Mouse (Mus musculus) v-Abl transformed pro-B cells (cell line): ENCODE results near the gene Ube2b.

ENCODE experiments used
- in situ Hi-C, 2 experiments: fragments of 400-800 bp; cut with MboI; formaldehyde crosslinking; loops; one replicate each; pipeline ENCODE4 v1.15.1; 2025; ENCODE audit not compliant: unreplicated experiment in 2 of 2

The Ube2b gene

DNA sequence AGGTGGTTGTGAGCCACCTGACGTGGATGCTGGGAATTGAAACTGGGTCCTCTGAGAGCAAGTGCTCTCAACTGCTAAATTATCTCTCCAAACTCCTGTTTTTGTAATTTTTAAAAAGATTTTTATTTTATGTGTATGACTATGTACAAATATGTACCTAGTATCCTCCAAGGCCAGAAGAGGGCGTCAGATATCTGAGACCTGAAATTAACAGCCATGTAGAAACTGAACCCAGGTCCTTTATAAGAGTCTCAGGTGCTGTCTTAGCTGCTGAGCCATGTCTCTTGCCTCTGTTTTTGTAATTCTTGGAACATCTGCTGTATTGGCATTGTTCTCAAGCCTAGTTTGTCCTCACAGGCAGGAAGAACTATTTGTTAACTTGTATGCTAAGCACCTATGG, 31.1 kb downstream of the Ube2b start:
- in situ Hi-C loops, result loop anchor here (5.0 kb wide), 4 partner anchors 37 to 152 kb away; partner anchors contain the start of gene Jade2 (in 1 of the 2)

DNA sequence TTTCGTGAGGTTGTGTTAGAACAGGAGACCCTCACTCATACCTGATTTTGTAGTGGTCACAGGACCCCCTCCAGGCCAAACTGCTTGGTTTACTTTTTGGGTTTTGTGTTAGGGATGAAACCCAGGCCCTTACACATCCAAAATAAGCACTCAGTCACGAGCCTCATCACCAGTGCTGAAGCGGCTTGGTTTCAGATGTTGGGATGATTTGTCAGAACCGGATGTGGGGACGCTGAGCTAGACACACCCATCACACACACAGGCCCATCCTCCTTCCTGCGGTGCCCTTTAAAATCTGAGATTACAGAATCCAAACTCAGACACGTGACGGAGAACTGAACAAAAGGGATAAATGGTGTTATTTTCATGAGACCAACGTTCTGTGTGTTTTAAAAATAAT, 31.7 kb downstream of the Ube2b start:
- in situ Hi-C loops, result loop anchor here (5.0 kb wide), 4 partner anchors 37 to 152 kb away; partner anchors contain the start of gene Jade2 (in 1 of the 2)

DNA sequence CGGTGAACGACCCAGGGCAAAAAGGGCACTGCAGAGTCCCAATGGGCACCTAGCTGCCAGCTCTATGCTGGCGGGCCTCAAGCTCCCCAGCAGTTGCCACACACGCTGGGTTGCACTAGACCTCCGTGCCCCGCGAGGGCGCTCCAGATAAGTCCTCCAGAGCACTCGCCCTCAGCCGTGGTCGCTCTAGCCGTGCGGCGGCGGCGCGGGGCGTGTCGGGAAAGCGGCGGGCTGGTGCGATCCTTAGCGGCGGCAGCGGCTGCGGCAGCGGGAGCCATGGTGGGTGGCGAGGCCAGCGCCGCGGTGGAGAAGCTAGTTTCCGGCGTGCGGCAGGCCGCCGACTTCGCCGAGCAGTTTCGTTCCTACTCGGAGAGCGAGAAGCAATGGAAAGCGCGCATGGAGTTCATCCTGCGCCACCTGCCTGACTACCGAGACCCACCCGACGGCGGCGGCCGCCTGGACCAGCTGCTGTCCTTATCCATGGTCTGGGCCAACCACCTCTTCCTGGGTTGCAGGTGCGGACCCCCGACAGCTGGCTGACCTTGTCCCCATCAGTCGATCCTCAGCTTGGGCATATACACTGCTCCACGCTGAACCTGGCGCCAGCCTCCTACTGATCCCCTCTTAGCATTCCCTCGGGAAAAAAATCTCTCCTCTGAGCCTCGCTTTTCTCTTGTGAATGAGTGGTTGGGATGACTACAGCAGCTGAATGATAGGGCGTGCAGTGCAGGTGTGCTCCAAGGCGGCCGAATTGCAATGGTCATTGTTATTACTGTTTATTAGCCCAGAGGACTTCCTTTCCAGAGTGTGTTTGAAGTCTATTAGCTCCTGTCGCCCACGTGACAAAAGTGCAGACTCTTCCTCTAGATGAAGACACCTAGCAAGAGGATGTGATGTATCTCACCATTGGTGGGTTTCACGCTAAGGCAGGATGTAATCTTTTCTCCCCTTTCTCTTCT, 32.8 kb downstream of the Ube2b start, which contains the start of gene Cdkn2aipnl:
TSS of gene Cdkn2aipnl (plus strand) at position 219 of the 959 bp plus-strand sequence.
- in situ Hi-C loops, result loop anchor here (5.0 kb wide), 4 partner anchors 35 to 150 kb away; partner anchors contain the start of gene Jade2 (in 1 of the 2)

DNA sequence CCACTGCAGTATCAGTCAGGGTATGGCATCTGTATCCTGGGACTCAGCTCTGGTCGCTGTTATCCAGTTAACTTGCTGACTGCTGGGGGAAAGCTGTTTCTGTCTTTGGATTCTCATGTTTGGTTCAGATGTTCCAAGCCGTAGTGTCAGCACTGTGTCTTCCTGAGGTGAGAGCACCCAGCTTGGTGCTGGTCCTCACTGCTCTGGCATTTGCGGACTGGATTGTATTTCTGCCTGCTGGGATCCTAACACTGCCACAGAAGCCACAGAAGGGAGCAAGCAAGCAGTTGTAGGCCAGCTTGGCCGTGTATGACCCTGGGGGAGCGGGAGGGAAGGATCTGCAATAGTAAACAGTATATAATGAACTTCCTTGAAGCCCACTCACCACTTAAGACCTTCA, 33.9 kb downstream of the Ube2b start:
- in situ Hi-C loops, result loop anchor here (5.0 kb wide), 4 partner anchors 34 to 149 kb away; partner anchors contain the start of gene Jade2 (in 1 of the 2)

DNA sequence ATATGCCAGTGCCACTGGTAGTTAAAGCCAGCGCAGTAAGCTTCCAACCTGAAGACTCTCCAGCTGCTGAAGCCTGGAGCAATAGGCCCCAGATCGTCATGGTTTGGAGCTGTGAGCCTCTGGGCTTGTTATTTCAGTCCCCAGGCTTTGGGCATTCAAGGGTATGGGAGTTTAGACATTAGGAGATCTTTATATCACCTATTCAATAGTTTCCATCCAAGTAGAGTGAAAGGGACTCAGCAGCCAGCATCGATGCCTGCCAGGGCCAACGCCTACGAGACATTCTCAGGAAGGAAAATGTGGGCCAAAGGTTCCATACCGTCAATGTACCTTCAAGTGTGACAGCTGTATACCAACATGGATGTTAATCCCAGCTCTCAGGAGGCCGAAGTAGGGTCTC, 38.3 kb downstream of the Ube2b start:
- in situ Hi-C loops, result no loop called here

DNA sequence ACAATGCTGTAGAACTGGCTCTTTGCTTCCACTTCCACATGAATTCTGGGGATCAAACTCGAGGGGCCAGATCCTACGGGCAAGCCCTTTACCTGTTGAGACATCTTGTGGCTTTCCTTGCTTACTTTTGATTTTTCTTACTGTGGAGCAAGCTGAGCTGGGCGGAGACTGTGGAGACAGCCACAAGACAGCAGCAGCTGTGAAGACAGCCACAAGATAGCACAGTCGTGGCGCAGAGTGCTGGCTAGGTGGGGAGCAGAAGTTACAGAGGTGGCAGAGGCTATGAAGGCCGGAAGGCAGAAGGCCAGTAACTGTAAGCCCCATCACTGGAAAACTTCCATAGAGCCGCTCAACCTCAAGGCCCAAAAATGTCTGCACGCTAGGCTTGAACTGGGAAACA, 38.8 kb downstream of the Ube2b start:
- in situ Hi-C loops, result no loop called here

DNA sequence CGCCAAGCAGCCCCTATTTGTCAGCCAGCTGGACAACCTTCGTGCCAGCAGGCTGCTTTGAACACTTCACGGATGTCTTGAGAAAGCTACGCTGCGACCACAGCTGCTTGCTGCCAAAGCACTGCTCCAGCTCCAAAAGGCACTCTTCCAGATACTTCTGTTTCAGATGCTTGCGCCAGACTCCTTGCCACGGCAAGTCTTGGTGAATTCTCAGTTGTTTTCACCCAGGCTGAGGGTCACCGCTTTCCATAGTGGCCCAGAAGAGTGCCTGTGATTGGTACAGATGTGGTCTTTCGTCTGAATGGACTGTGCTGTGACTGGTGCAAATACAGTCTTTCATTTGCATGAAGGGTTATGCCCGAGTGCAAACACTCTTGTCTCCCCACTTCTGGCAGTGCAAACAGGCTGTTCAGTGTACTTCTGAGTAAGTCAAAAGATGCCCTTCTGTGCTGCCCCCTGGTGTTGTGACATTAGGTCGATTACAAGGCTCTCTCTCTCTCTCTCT, 39.5 kb downstream of the Ube2b start:
- in situ Hi-C loops, result no loop called here

DNA sequence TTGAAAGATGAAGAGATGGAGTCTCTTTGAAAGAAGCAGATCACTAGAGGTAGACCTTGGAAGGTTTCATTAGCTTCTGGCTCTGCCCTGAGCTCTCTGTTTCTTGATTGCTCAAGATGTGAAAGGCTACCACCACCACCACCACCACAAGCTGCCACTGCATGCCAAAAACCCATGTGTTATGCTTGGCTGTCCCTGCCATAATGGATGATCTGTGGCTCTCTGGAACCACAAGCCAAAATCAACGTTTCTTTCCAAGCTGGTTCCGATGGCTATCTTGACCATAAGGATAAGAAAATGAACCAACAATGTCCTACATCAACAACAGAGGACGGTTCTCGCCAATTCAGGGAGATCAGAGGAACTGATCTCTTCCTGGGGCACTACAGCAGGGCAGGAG, 40.5 kb downstream of the Ube2b start:
- in situ Hi-C loops, result no loop called here

DNA sequence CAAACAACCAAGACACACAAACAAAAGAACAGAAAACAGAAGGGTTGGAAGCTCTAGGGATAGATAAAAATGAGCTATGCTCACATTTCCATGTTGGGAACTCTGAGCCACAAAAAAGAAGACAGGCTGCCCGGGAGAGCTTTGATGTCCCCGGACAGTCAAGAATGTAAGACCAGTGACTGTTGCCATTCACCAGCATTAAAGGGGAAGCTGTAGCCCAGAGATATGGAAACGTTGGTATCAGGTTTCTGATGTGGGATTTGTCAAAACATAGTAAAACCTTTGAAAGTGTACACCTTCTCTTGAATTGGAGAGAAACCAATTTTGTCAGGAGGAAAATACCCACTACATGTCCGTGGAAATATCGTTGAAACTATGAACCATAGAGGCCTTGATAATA, 41.1 kb downstream of the Ube2b start:
- in situ Hi-C loops, result no loop called here

DNA sequence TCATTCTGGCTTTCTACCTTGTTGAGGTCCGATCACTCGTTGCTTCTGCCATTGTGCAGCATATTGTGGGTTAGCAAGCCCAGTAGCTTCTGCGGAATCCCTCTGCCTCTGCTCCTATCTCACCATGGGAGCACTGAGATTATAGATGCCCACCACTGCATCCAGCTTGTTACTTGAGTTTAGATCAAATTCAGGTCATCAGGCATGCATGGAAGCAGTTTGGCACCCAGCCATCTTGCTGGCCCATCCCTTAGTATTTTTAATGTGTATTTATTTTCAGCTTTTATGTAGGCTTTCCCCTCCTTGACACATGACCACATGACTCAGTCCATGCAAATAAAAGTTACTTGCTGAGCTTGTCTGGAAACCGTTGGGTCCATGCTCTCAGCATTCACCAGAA, 42.8 kb downstream of the Ube2b start:
- in situ Hi-C loops, result no loop called here

DNA sequence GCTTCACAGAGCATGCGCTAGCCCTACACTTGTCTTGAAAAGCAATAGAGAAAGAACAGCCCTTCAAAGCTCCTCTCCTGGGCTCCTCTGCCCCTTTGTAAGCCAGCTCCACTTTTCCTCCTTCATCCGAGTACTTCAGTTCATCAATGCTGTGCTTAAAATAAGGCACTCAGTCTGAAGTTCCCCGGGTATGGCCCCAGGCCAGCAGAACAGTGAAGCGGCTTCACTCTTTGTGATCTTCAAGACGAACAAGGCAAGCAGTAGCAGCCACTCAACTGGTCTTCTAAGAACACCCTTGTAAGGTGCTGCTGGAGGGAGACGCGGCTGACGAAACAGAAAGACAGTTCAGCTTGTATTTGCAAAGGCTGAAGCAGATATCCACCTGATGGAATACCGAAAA, 44.5 kb downstream of the Ube2b start:
- in situ Hi-C loops, result no loop called here

DNA sequence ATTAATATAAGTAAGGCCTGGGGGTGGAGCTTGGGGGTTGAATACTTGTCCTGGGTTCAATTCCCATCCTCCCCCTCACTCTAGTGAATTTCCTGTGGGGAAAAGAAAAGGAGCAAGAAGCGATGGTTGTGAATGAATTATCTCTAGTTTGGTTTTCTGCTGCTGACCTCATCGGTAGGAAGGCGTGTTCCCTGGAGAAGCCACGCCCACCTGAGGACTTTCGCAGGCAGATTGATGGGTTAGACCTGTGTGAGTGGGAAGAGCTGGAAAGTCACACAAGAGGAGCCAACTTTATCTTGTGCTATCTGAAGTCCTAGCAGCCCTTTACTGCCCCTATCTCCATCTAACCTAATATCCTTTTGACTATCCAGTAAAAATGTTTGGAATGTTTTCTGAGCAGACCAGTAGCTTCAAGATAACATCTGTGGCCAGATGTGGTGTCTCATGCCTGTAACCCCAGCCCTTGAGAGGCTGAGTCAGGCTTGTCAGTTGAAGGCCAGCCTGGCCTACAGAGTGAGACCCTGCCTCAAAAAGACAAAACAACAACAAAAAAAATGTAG, 48.6 kb downstream of the Ube2b start:
- in situ Hi-C loops, result no loop called here

DNA sequence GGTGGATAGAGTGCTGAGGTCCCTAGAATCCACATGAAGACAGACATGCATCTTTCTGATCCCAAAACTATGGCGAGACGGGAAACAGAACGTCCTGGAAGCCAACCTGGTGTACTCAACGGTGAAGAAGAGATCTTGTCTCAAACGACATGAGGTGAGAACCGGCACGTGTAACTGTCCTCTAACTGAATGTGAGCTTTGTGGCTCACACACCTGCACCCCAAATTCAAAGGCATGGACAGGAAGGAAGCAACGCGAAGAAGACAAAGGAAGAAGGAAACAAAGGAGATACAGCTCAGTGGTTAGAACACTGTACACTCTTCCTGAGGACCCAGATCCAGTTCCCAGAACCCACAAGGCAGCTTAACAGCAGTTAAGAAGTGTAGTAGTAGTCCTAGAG, 50.6 kb downstream of the Ube2b start:
- in situ Hi-C loops, result no loop called here

DNA sequence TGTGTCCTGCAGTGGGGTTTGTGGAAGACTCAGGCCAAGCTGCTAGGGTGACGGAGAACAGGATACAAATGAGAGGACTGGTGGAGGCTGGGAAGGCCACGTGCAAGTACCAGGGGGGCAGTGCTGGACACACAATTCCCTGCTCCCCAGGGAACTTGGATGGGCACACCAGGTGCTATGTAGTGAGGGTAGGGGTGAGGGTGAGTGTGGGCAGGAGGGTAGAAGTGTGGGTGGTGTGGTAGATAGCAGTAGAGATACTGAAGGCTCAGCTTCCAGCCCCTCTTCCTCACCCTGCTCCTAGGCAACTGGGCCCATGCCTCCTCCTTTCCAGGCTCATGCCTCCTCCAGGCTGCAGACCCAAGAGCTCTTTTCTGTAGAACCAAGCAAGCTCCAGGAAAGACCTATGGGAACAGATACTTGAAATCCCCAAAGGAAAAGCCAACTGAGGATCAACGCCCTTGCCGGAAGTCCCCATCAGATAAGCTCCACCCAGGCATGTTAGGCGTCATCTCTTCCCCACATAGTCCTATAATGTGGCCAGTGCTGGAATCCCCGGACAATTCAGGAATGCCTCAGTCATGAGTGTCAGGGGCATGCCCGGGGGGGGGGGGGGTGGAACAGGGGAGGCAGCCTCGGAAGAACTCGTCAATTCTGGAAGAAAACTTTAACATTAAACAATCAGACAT, 51.3 kb downstream of the Ube2b start:
- in situ Hi-C loops, result no loop called here

DNA sequence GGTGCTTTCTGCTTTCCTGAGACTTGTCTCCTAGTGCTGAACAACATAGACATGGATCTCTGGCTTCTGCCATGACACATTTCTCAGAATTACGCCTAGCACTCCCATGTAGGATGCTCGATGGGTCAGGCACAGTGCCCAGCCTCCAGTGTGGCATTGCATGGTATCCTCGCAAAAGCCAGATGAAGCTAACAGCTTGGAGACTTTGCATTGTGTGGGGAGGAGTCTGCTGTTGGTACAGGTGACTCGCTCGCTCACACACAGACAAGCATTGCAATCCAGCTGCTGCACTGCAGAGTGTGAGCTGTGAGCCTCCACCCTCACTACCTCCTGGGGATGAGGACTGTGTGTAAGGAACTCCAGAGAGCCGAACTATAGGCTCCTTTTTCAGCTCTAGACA, 54.4 kb downstream of the Ube2b start:
- in situ Hi-C loops, result no loop called here

DNA sequence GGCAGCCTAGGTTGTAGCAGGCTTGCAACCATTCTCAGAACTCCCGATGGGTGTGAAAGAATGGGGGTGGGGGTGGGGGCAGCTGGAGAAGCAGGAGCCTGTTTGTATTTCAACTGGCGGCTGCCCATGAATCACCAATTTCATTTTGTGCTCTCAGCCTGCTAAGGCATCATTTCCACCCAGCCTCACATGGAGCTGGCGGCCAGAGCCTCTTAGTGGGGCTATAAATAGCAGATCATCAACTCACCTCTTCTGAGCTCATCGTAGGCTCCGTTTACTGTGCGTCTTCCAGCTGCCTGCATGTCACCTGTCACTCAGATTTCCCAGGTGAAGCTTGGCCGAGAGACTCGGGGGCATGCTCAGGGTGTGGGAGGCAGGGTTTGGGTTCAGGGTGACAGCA, 55.0 kb downstream of the Ube2b start:
- in situ Hi-C loops, result no loop called here

DNA sequence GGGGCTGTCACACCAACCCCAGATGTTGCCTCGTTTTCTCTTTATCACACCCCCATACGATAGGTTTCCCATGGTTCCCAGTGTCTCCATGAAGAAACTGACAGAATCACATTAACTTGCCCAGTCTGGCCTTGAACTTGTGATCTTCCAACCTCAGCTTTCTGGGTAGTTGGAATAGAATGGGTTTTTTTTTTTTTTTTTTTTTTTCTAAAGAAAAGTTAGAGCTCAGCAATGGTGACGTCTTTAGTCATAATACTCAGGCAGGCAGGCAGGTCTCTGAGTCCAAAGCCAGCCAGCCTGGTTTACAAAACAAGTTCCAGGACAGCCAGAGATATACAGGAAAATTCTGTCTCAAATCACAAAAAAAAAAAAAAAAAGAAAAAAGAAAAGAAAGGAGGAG, 56.3 kb downstream of the Ube2b start:
- in situ Hi-C loops, result no loop called here

DNA sequence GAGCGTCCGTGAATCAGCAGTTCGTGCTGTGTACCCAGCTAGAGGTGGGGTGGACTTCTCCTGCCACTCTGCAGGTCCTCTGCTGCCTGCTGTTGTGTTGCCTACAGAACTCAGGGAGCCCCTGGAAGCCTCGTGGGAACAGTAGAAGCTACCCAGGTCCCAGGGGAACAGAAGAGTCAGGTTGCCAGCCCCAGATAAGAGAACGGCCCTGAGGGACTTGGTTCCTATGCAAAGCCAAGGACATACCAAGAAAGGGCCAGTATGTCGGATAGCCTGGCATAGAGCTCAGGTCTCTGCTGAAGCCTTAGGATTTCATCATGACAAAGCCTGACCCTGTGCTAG, 57.1 kb downstream of the Ube2b start:
- in situ Hi-C loops, result no loop called here

DNA sequence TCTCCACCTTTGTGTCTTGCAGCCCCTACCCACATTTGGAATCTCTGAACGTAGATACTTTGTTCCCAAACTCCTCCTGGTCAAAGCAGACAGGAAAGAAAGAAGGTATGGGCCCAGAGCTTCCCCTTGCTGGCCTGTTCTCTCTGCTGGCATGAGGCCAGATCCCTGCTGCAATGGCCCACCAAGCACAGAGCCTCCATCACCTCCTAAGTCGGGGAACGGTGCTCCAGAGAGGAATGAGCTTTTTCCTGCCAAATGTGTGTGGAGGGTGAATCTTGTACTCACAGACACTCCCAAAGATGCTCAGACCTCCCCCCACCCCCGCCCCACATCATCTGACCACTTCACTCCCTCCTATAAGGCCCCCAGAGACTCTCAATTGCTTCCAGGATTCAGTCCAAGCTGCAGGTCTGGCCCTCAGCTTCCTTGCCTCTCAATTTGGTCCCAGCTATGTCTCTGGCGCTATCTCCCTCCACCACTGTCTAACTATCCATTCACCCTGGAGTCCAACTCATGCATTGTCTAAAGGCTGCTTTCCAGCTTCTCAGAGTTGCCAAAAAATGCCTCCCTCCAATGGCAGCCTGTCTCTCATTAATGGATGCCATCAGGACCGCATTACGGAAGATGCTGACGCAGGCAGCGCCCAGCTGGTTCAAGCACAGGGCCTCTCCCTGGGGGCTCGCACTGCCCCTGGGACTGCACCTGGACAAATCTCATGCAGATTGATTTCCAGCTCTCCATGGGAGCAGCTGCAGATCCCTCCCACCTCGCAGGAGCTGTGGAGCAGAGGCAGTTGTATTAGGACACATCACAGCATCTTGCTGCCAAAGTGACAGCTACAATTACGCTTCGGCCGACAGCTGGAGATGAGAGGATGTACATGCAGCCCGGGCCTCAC, 57.7 kb downstream of the Ube2b start:
- in situ Hi-C loops, result no loop called here

DNA sequence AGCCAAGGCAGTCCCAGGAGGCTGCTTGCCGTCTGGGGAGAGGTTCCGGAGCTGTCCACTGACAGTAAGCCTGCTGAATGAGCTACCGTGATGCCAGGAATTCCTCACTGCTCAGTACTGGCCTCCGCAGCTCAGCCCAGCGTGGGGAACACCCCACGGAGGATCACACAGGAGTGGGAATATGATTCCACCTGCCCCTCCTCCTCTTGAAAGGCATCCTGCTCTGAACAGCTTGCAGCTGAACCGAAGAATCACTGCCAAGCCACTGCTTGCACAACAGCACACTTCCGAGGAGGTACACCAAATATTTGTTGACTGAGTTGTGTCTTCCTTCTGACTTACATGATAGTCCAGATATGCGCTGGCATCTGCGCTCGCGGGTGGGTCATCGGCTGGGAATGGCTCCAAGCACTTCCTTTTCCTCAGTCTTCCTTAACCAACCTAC, 60.0 kb downstream of the Ube2b start:
- in situ Hi-C loops, result no loop called here
